In genomic region chr4:135353794-135354450, GRCm38 (mm10) we compare ENCODE assay signal across 8 mouse cellular contexts. TPM values are rescaled to one million over a fixed set of nuclear protein-coding genes. Genes with fewer than 3 reads are reported as not detected.
DNase-seq lines count a peak whose midpoint lies in the region; ATAC-seq and TF ChIP-seq lines count a peak whose summit lies in the region.

No protein-coding gene starts in this region.

- TF ChIP-seq EP300 in heart, adult 2 months (IDR thresholded peaks at IDR 0.05; ENCODE audit: insufficient read depth, low read depth, low read length): no peak

- TF ChIP-seq CTCF in left cerebral cortex, adult 2 months (IDR thresholded peaks at IDR 0.05): no peak
- no peak for TF ChIP-seq CTCF in heart, adult 2 months (IDR thresholded peaks at IDR 0.05)
- TF ChIP-seq CTCF in midbrain, postnatal 0 days (IDR thresholded peaks at IDR 0.05): no peak

- no peaks in the 10 kb centered on the region for H3K27me3 ChIP-seq in heart, adult 2 months (ENCODE audit: control insufficient read depth, insufficient read depth, low read length)
- no peaks in the 10 kb centered on the region for H3K27me3 ChIP-seq in limb, embryonic 13.5 days
- H3K27me3 ChIP-seq in midbrain, postnatal 0 days (ENCODE audit: insufficient read depth, low read length): no peaks in the 10 kb centered on the region

- peaks cover 9% of the 10 kb centered on the region; the same call in 1 of the 2 replicates for H3K4me1 ChIP-seq in brown adipose tissue, adult 24 weeks (ENCODE audit: control insufficient read depth, insufficient read depth, insufficient read length, low read length)
- peaks cover 7% of the 10 kb centered on the region for H3K4me1 ChIP-seq in heart, adult 2 months (ENCODE audit: control insufficient read depth, insufficient read depth, low read length)
- H3K4me1 ChIP-seq in limb, embryonic 13.5 days: peaks cover 21% of the 10 kb centered on the region
- H3K4me1 ChIP-seq in midbrain, postnatal 0 days (ENCODE audit: insufficient read depth, low read length): peaks cover 9% of the 10 kb centered on the region; the same call in 1 of the 2 replicates

- peak overlapping the region; percentile 98 for H3K27ac ChIP-seq in left cerebral cortex, adult 2 months
- peak overlapping the region; percentile 89 for H3K27ac ChIP-seq in brown adipose tissue, adult 24 weeks (replicated peaks; ENCODE audit: low read depth, low read length)
- H3K27ac ChIP-seq in heart, adult 2 months: peak overlapping the region; percentile 91
- H3K27ac ChIP-seq in limb, embryonic 13.5 days: peak overlapping the region; percentile 95
- H3K27ac ChIP-seq in midbrain, postnatal 0 days (ENCODE audit: low read depth, low read length): peak overlapping the region; percentile 90

- DNase-seq in left cerebral cortex, adult 2 months (ENCODE audit: extremely low spot score in 1 of 2, low spot score in 2 of 2): no peak
- DNase-seq in left cerebral cortex, adult 18-20 months (ENCODE audit: low spot score in 2 of 2): no peak
- DNase-seq in heart, adult 2 months: peak in 1 of 2 experiments; percentile 26
- DNase-seq in midbrain, postnatal 0 days (ENCODE audit: low spot score): peak; percentile 2
- no peak for DNase-seq in testis, postnatal 14 days (ENCODE audit: low spot score)
- no peak for DNase-seq in ovary, postnatal 36 days (ENCODE audit: low spot score)

- peak overlapping the region; percentile 17 for H3K9ac ChIP-seq in heart, adult 2 months (ENCODE audit: low read depth, low read length)
- H3K9ac ChIP-seq in limb, embryonic 13.5 days: peak overlapping the region; percentile 62
- peak overlapping the region; percentile 45 for H3K9ac ChIP-seq in midbrain, postnatal 0 days (replicated peaks; ENCODE audit: low read length, poor library complexity, severe bottlenecking)

- peaks cover 4% of the 10 kb centered on the region for H3K79me2 ChIP-seq in heart, adult 2 months (replicated peaks; ENCODE audit: control insufficient read depth, insufficient read depth, low read length)

- H3K4me3 ChIP-seq in left cerebral cortex, adult 2 months: peak overlapping the region; percentile 98
- peak overlapping the region; percentile 70 for H3K4me3 ChIP-seq in brown adipose tissue, adult 24 weeks (ENCODE audit: insufficient read depth, low read depth, low read length)
- peak overlapping the region; percentile 61 for H3K4me3 ChIP-seq in heart, adult 2 months
- H3K4me3 ChIP-seq in limb, embryonic 13.5 days: peak overlapping the region; percentile 98
- H3K4me3 ChIP-seq in midbrain, postnatal 0 days (ENCODE audit: low read depth, low read length): peak overlapping the region; percentile 98

- H3K36me3 ChIP-seq in heart, adult 2 months (ENCODE audit: control insufficient read depth, insufficient read depth, low read length): no peaks in the 10 kb centered on the region; the same call in 1 of the 2 replicates
- peaks cover 10% of the 10 kb centered on the region for H3K36me3 ChIP-seq in limb, embryonic 13.5 days
- no peaks in the 10 kb centered on the region for H3K36me3 ChIP-seq in midbrain, postnatal 0 days (ENCODE audit: insufficient read depth, low read length)

- no peak; the same call in none of the 2 replicates for ATAC-seq in limb, embryonic 13.5 days (ENCODE audit: low FRiP score, low read depth)
- no peak for ATAC-seq in midbrain, postnatal 0 days (ENCODE audit: low FRiP score)

- intact Hi-C loops in left cerebral cortex, adult 2 months (cut with DNase I): loop anchor here (1.0 kb wide), 1 partner anchor 141 kb away; the partner anchor contains the start of gene Nipal3
- intact Hi-C loops in heart, adult 2 months (cut with DNase I): loop anchor here (10.0 kb wide), 1 partner anchor 501 kb away; the partner anchor contains the start of gene Srsf10

- 5% methylated on average over 12 of the region's 12 CpGs for WGBS in heart, adult 2 months
- WGBS in limb, embryonic 13.5 days: 16% methylated on average over 12 of the region's 12 CpGs
- 19% methylated on average over 12 of the region's 12 CpGs for WGBS in midbrain, postnatal 0 days

- 0 out of 2 replicates have a peak, but pooled peaks cover 4% of the 10 kb centered on the region for H3K9me3 ChIP-seq in limb, embryonic 13.5 days
- H3K9me3 ChIP-seq in midbrain, postnatal 0 days (ENCODE audit: low read length): no peaks in the 10 kb centered on the region

- no peak; the same call in 1 of the 2 replicates for TF ChIP-seq POLR2A in heart, adult 2 months (IDR thresholded peaks at IDR 0.05; ENCODE audit: insufficient read depth, low read depth, low read length)

- peak overlapping the region; percentile 65 for H3K4me2 ChIP-seq in limb, embryonic 13.5 days (replicated peaks)
- H3K4me2 ChIP-seq in midbrain, postnatal 0 days (ENCODE audit: low read depth, low read length, poor library complexity, severe bottlenecking): peak overlapping the region; percentile 49

RNA-seq across cellular contexts. Expression of gene Srrm1, which starts 0.8 kb away (rescaled TPM):
- total RNA-seq in left cerebral cortex, adult 2 months (2021): 100 to 1,000 TPM; 133 to 139 TPM
- 100 to 1,000 TPM; 131 to 132 TPM for total RNA-seq in left cerebral cortex, adult 18-20 months (2021)
- polyA plus RNA-seq in brown adipose tissue, adult 24 weeks (2012; ENCODE audit: insufficient read depth, insufficient read length, missing spikeins): 32.7 and 42.7 TPM in 2 replicates
- 10 to 100 TPM; 53.8 to 58.2 TPM for total RNA-seq in heart, adult 2 months (2021)
- 25.0 and 35.0 TPM in 2 replicates for polyA plus RNA-seq in heart, adult 2 months (2012; rRNA removed)
- polyA plus RNA-seq in limb, embryonic 13.5 days (2015; fragmentation: Nextera tagmentation; extraction: Ambion mirVana): 295 and 303 TPM in 2 replicates
- total RNA-seq in midbrain, postnatal 0 days (2014; rRNA removed): 40.1 and 48.3 TPM in 2 replicates
- polyA plus RNA-seq in midbrain, postnatal 0 days (2015; fragmentation: Nextera tagmentation; extraction: Ambion mirVana): 142 and 173 TPM in 2 replicates

RNA-seq across cellular contexts. Expression of gene Ncmap, which starts 44.1 kb away (rescaled TPM):
- 1 to 10 TPM in 1 of 2 experiments, under 1 TPM in 1; 0.65 to 1.6 TPM for total RNA-seq in left cerebral cortex, adult 2 months (2021)
- under 1 TPM; 0.35 to 0.75 TPM for total RNA-seq in left cerebral cortex, adult 18-20 months (2021)
- 0.71 TPM in 1 of 2 replicates, not detected in the other for polyA plus RNA-seq in brown adipose tissue, adult 24 weeks (2012; ENCODE audit: insufficient read depth, insufficient read length, missing spikeins)
- total RNA-seq in heart, adult 2 months (2021): under 1 TPM in 1 of 2 experiments, not detected in 1; 0.21 TPM
- polyA plus RNA-seq in heart, adult 2 months (2012; rRNA removed): 0.62 TPM in 1 of 2 replicates, not detected in the other
- 12.0 and 12.2 TPM in 2 replicates for polyA plus RNA-seq in limb, embryonic 13.5 days (2015; fragmentation: Nextera tagmentation; extraction: Ambion mirVana)
- 0.71 and 1.3 TPM in 2 replicates for total RNA-seq in midbrain, postnatal 0 days (2014; rRNA removed)
- 0.98 and 1.5 TPM in 2 replicates for polyA plus RNA-seq in midbrain, postnatal 0 days (2015; fragmentation: Nextera tagmentation; extraction: Ambion mirVana)
